Mouse (Mus musculus): ENCODE results near the gene Erich6b. TPM values are rescaled to one million over a fixed set of nuclear protein-coding genes. Genes with fewer than 3 reads are reported as not detected.

The Erich6b gene
- total and polyA plus RNA-seq, 3 experiments = not detected

DNA sequence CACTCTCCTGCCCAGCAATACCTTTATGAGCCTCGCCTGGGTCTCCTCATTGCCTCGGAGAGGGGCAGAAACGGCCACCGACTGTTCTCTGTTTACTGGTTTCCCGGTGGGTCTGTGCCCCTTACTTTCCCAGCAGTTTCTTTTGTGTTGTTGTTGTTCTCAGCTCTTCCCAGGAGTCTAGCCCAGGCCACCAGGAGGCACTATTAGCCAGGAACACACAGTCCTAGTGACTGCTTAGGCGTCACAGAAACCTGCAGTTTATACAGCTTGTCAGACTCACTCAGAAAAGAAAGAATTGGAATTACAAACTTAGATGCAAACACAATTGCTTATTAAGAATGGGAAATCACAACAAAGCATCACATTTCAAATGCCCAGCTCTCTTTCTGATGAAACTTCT is 690 bp upstream of the Erich6b start:
- H3K27me3 ChIP-seq (replicated peaks) = no peaks in the 10 kb centered on the region
- no peak overlapping the region for H3K9ac ChIP-seq (ENCODE audit: insufficient read depth, low read depth)
- no peak overlapping the region for H3K4me2 ChIP-seq (ENCODE audit: insufficient read depth, low read depth, poor library complexity, severe bottlenecking)
- dilution Hi-C loops (cut with MboI; ENCODE audit: extremely low pct_ligation_motif_present, extremely low pct_unique_long_range_greater_than_20kb, low sequenced_read_pairs) = no loop called here
- peaks cover 3% of the 10 kb centered on the region for H3K9me3 ChIP-seq (replicated peaks; ENCODE audit: low read length)
- H3K79me2 ChIP-seq (replicated peaks; ENCODE audit: control insufficient read depth, extremely low read depth, insufficient read depth, poor library complexity, severe bottlenecking) = no peaks in the 10 kb centered on the region
- DNase-seq (ENCODE audit: extremely low read depth) = no peak
- no peak overlapping the region for H3K27ac ChIP-seq (ENCODE audit: insufficient read depth, low read depth)
- H3K4me1 ChIP-seq (ENCODE audit: control insufficient read depth in 1 of 2, insufficient read depth in 2 of 2) = no peaks in the 10 kb centered on the region
- no peak overlapping the region for H3K4me3 ChIP-seq (replicated peaks in 1 of 3; ENCODE audit: low read depth in 2 of 3, low read length in 2 of 3, poor library complexity in 1 of 3)
- TF ChIP-seq MXI1 (IDR thresholded peaks at IDR 0.05; ENCODE audit: low read depth, low read length) = no peak
- peak; percentile 22; the same call in 1 of the 2 replicates for TF ChIP-seq SMC3 (IDR thresholded peaks at IDR 0.05; ENCODE audit: low read depth, low read length)
- no peak for TF ChIP-seq ETS1 (conservative IDR thresholded peaks at IDR 0.05; ENCODE audit: low read depth, low read length)
- TF ChIP-seq CTCF (conservative IDR thresholded peaks at IDR 0.05 in 1 of 2, IDR thresholded peaks at IDR 0.05 in 1 of 2; ENCODE audit: low read depth in 2 of 2, low read length in 2 of 2) = peak in 1 of 2 experiments; percentile 47; a peak in 2 of 4 replicates
- no peak for TF ChIP-seq GABPA (IDR thresholded peaks at IDR 0.05; ENCODE audit: insufficient replicate concordance, low read depth, low read length)
- TF ChIP-seq PAX5 (IDR thresholded peaks at IDR 0.05; ENCODE audit: low read length) = no peak
- peak; percentile 30 for TF ChIP-seq RAD21 (IDR thresholded peaks at IDR 0.05; ENCODE audit: low read depth, low read length)
- no peak for TF ChIP-seq TBP (conservative IDR thresholded peaks at IDR 0.05; ENCODE audit: low read depth, low read length)
- no peaks in the 10 kb centered on the region for H3K36me3 ChIP-seq (replicated peaks in 1 of 2; ENCODE audit: control insufficient read depth in 1 of 2, insufficient read depth in 1 of 2, low read length in 1 of 2)
- in situ Hi-C loops (cut with MboI; ENCODE audit: low pct_ligation_motif_present, low pct_unique_long_range_greater_than_20kb, low sequenced_read_pairs) = no loop called here

DNA sequence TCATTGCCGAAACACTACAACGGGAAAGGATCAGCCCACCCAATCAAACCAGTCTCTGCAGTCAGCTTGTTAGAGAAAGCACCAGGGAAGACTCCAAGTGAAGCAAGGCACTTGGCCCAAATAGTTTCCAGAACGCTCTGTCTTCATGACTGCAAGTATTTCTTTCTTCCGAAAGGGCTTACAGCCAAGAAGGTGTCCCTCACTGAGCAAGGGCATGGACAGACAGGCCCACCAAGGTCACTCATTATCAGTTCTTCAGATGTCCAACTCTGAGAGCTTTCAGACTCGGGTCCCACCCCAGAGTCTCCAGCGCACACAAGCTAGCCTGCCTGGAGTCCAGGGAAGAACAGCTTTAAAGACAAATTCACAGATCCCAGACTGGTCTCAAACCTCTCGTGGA is 3.4 kb downstream of the Erich6b start:
- in situ Hi-C loops (cut with MboI; ENCODE audit: low pct_ligation_motif_present, low pct_unique_long_range_greater_than_20kb, low sequenced_read_pairs) = no loop called here

DNA sequence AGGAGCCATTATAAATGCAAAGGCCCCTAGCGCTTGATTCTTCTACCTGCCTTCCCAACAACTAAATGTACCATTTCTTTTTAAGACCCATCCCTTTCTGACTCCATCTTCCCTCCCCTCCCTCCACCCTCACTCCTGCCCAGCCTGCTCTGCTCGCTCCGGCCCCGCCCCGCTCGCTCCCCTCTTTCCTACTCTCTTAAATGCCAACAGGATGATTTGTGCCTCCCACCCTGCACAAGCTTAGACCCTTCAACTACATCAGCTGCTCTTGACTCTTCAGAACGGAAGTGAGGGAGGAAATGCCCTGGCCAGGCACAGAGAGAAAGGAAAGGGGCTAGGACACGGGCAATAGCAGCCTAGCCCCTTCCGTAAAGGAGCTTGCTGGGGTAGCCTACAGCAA is 4.0 kb downstream of the Erich6b start:
- Histone ChIP-seq H3K9me3 (replicated peaks; ENCODE audit: low read length) (peaks cover 3% of the 10 kb centered on the region), H3K9ac (ENCODE audit: insufficient read depth, low read depth) (no peak overlapping the region), H3K27ac (ENCODE audit: insufficient read depth, low read depth) (no peak overlapping the region), H3K36me3 (replicated peaks in 1 of 2; ENCODE audit: control insufficient read depth in 1 of 2, insufficient read depth in 1 of 2, low read length in 1 of 2) (no peaks in the 10 kb centered on the region), H3K4me2 (ENCODE audit: insufficient read depth, low read depth, poor library complexity, severe bottlenecking) (no peak overlapping the region), H3K27me3 (replicated peaks) (no peaks in the 10 kb centered on the region), H3K79me2 (replicated peaks; ENCODE audit: control insufficient read depth, extremely low read depth, insufficient read depth, poor library complexity, severe bottlenecking) (no peaks in the 10 kb centered on the region), H3K4me1 (ENCODE audit: control insufficient read depth in 1 of 2, insufficient read depth in 2 of 2) (no peaks in the 10 kb centered on the region), H3K4me3 (replicated peaks in 1 of 3; ENCODE audit: low read depth in 2 of 3, low read length in 2 of 3, poor library complexity in 1 of 3) (no peak overlapping the region)
- DNase-seq (ENCODE audit: extremely low read depth) = no peak
- in situ Hi-C loops (cut with MboI; ENCODE audit: low pct_ligation_motif_present, low pct_unique_long_range_greater_than_20kb, low sequenced_read_pairs) = no loop called here
- no peak for TF ChIP-seq MXI1 (IDR thresholded peaks at IDR 0.05; ENCODE audit: low read depth, low read length)
- TF ChIP-seq CHD2 (IDR thresholded peaks at IDR 0.05; ENCODE audit: low read length) = no peak
- no peak for TF ChIP-seq RCOR1 (conservative IDR thresholded peaks at IDR 0.05; ENCODE audit: low read depth, low read length)
- no peak for TF ChIP-seq ELF1 (IDR thresholded peaks at IDR 0.05; ENCODE audit: low read depth, low read length)
- TF ChIP-seq E2F4 (IDR thresholded peaks at IDR 0.05; ENCODE audit: insufficient replicate concordance, low read depth, low read length) = no peak
- no peak for TF ChIP-seq ZC3H11A (IDR thresholded peaks at IDR 0.05; ENCODE audit: low read depth, low read length)
- TF ChIP-seq ZKSCAN1 (IDR thresholded peaks at IDR 0.05; ENCODE audit: borderline replicate concordance, low read depth, low read length) = no peak
- no peak for TF ChIP-seq SIN3A (IDR thresholded peaks at IDR 0.05; ENCODE audit: low read length)
- TF ChIP-seq KAT2A (IDR thresholded peaks at IDR 0.05; ENCODE audit: insufficient replicate concordance, low read length) = no peak
- no peak for TF ChIP-seq MAFK (IDR thresholded peaks at IDR 0.05; ENCODE audit: insufficient replicate concordance, low read length)
- no peak for TF ChIP-seq NELFE (IDR thresholded peaks at IDR 0.05; ENCODE audit: low read depth, low read length)
- no peak for TF ChIP-seq USF2 (conservative IDR thresholded peaks at IDR 0.05; ENCODE audit: low read depth, low read length)
- dilution Hi-C loops (cut with MboI; ENCODE audit: extremely low pct_ligation_motif_present, extremely low pct_unique_long_range_greater_than_20kb, low sequenced_read_pairs) = no loop called here

More for the DNA sequence above, 3.4 kb downstream of the Erich6b start:
- dilution Hi-C loops (cut with MboI; ENCODE audit: extremely low pct_ligation_motif_present, extremely low pct_unique_long_range_greater_than_20kb, low sequenced_read_pairs) = no loop called here
- Histone ChIP-seq H3K36me3 (replicated peaks in 1 of 2; ENCODE audit: control insufficient read depth in 1 of 2, insufficient read depth in 1 of 2, low read length in 1 of 2) (no peaks in the 10 kb centered on the region), H3K4me2 (ENCODE audit: insufficient read depth, low read depth, poor library complexity, severe bottlenecking) (no peak overlapping the region), H3K4me3 (replicated peaks in 1 of 3; ENCODE audit: low read depth in 2 of 3, low read length in 2 of 3, poor library complexity in 1 of 3) (no peak overlapping the region), H3K9ac (ENCODE audit: insufficient read depth, low read depth) (no peak overlapping the region), H3K4me1 (ENCODE audit: control insufficient read depth in 1 of 2, insufficient read depth in 2 of 2) (no peaks in the 10 kb centered on the region), H3K9me3 (replicated peaks; ENCODE audit: low read length) (peaks cover 3% of the 10 kb centered on the region), H3K27ac (ENCODE audit: insufficient read depth, low read depth) (no peak overlapping the region), H3K79me2 (replicated peaks; ENCODE audit: control insufficient read depth, extremely low read depth, insufficient read depth, poor library complexity, severe bottlenecking) (no peaks in the 10 kb centered on the region), H3K27me3 (replicated peaks) (no peaks in the 10 kb centered on the region)
- TF ChIP-seq RAD21 (IDR thresholded peaks at IDR 0.05; ENCODE audit: low read depth, low read length) (no peak), CTCF (conservative IDR thresholded peaks at IDR 0.05 in 1 of 2, IDR thresholded peaks at IDR 0.05 in 1 of 2; ENCODE audit: low read depth in 2 of 2, low read length in 2 of 2) (no peak)
- no peak for DNase-seq (ENCODE audit: extremely low read depth)
